Mouse (Mus musculus) ZHBTc4 (cell line): ENCODE data around the gene Baz2a.
A peak's percentile ranks its signal among the peaks of the same experiment; 100 is the strongest.
"Not testable (repeated sequence)": the region's sequence is repeated elsewhere in the genome, so short reads cannot be mapped to it uniquely, and the experiment has no call there.

Source experiments
- DNase-seq: peaks from one replicate; pipeline ENCODE4 v3.0.0-alpha.2; 2011; ENCODE audit warnings: low read depth, low spot score

Gene Baz2a

GRCm38 (mm10) chr10:128111227-128111626 is 19.9 kb downstream of the Baz2a start:
- no peak for DNase-seq

GRCm38 (mm10) chr10:128123833-128124232 is 32.5 kb downstream of the Baz2a start:
- DNase-seq, result no peak

- DNase-seq, result no peak
Observed at GRCm38 (mm10) chr10:128124831-128125230, 33.5 kb downstream of the Baz2a start.

GRCm38 (mm10) chr10:128125951-128126350 is 34.6 kb downstream of the Baz2a start:
- DNase-seq, result no peak

GRCm38 (mm10) chr10:128127497-128127896 is 36.1 kb downstream of the Baz2a start:
- no peak for DNase-seq

- DNase-seq, result peak; percentile 44
Observed at GRCm38 (mm10) chr10:128128143-128128542, 36.8 kb downstream of the Baz2a start.

- DNase-seq, result no peak
Observed at GRCm38 (mm10) chr10:128131297-128131696, 39.9 kb downstream of the Baz2a start.

- no peak for DNase-seq
Observed at GRCm38 (mm10) chr10:128131812-128132211, 40.4 kb downstream of the Baz2a start.

- peak; percentile 46 for DNase-seq
Observed at GRCm38 (mm10) chr10:128133650-128134332, 42.4 kb downstream of the Baz2a start.

- DNase-seq, result no peak
Observed at GRCm38 (mm10) chr10:128135374-128135773, 44.0 kb downstream of the Baz2a start.

- DNase-seq, result peak; percentile 94
Observed at GRCm38 (mm10) chr10:128140236-128140952, 49.0 kb downstream of the Baz2a start.

- DNase-seq, result peak; percentile 42
Observed at GRCm38 (mm10) chr10:128142165-128142564, 50.8 kb downstream of the Baz2a start.

GRCm38 (mm10) chr10:128143659-128144058 is 52.3 kb downstream of the Baz2a start:
- DNase-seq, result no peak

- no peak for DNase-seq
Observed at GRCm38 (mm10) chr10:128144961-128145360, 53.6 kb downstream of the Baz2a start.

- DNase-seq, result no peak
Observed at GRCm38 (mm10) chr10:128148789-128149365, 57.5 kb downstream of the Baz2a start.

GRCm38 (mm10) chr10:128149592-128149991 is 58.2 kb downstream of the Baz2a start:
- peak; percentile 97 for DNase-seq

GRCm38 (mm10) chr10:128150941-128151340 is 59.6 kb downstream of the Baz2a start:
- DNase-seq, result no peak

- no peak for DNase-seq
Observed at GRCm38 (mm10) chr10:128153978-128154377, 62.6 kb downstream of the Baz2a start.

GRCm38 (mm10) chr10:128165726-128166125 is 74.3 kb downstream of the Baz2a start:
- not testable (repeated sequence) for DNase-seq

- DNase-seq, result no peak
Observed at GRCm38 (mm10) chr10:128167091-128167490, 75.7 kb downstream of the Baz2a start.

GRCm38 (mm10) chr10:128171348-128171747 is 80.0 kb downstream of the Baz2a start:
- DNase-seq, result peak; percentile 68

- no peak for DNase-seq
Observed at GRCm38 (mm10) chr10:128175302-128175701, 83.9 kb downstream of the Baz2a start.
